Mouse (Mus musculus) layer of hippocampus, postnatal 36 days (tissue): Measurements from ENCODE around the gene Prrg2. TPM values are rescaled to one million over a fixed set of nuclear protein-coding genes. Genes with fewer than 3 reads are reported as not detected.

Source experiments
- DNase-seq, 2 experiments: peaks; one replicate each; pipeline ENCODE4 v3.0.0; 2022
- total RNA-seq, 2 experiments: library from RNA; stranded (reverse); gene quantifications; 2 replicates each; pipeline ENCODE4 v1.2.3; 2021

Prrg2 gene
- total RNA-seq, 2 experiments from 2014 or later: 5.5 to 6.1 TPM

GRCm38 (mm10) chr7:45056972-45057348 lies 5.5 kb downstream of the Prrg2 start:
- no peak for DNase-seq

GRCm38 (mm10) chr7:45056329-45056971 lies 6.0 kb downstream of the Prrg2 start:
- DNase-seq: no peak

GRCm38 (mm10) chr7:45053931-45054510 lies 8.5 kb downstream of the Prrg2 start:
- DNase-seq: peak; percentile 91 to 93

DNA sequence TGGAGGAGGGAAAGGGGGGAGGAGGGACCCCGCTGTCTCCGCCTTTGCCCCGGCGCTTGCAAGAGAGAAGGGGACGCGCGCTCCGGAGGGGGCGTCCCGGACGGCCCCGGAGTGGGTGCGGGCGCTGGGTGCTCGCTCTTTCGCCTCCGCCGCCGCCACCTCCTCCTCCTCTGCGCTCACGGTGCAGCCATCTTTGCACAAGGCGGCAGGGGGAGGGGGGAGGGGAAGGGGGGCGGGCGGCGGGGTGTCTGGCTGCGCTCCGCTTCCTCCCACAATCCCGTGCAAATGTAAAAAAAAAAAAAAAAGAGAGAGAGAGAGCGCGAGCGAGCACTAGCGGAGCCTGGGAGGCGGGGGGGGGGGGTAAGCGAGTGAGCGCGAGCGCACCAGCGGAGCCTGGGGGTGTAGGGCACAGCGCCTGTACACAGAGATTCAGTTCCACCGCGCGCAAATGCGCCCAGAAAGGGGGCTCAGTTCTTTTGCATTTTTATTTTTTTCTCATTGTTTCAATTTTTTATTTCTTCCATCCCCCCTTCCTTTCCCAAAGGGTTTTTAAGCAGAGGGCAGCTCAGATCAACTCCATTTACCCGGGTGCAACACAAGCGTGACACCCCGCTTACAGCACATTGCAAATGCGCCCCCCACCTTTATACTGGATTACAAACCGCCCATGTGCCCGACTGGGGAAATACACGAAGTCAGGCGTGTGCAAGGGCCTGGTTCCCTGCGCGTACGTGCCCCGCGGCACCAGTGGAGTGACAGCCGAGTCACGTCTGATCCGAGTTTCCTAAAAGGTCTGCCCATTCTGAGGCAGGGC lies 9.2 kb downstream of the Prrg2 start:
- DNase-seq: peak; percentile 74 to 80

DNA sequence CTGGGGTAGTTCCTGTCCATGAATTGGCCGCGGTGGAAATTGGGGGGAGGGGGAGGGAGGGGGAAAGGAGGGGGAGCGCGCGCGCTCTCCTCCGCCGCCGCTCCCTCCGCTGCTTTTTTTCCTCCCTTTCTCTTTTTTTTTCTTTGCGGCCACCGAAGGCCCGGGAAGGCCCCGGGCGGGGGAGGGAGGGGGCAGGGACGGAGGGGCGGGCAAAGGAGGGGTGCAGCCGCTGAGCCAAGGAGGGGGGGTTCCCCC lies 9.7 kb downstream of the Prrg2 start, which contains the start of gene Prr12:
Gene Prr12, minus strand, starts transcription at position 20 of the 255 bp plus-strand sequence.
- no peak for DNase-seq

DNA sequence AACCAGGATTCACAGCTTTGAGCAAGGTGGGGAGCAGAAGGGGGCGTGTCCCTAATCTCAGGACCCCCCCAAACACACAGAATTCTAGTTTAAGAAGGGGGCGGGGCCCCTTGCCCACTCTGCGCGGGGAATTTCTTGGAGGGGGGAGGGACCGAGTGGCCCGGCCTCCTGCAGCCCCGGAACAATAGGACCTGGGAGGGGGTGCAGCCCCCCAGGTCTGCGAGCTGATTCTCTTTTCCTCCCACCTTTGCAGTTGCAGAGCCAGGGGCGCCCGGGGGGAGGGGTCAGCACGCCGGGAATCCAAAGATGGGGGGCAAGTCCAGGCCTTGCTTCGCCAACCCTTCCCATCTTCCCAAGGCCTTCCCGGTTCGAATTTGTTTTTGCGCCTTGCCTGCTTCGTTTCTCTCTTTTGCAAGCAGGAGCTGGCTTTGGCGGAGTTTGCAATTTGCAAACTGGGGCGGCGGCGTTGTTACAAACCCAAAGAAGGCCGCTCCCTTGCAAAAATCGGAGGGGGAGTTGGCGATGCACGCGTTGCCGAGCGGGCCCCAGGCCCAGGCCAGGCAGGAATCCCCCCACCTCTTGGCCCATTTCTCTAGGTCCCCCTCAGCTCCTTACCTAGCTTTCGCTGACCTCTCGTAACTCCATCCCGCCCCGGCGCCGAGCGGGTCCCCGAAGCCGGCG lies 10.2 kb downstream of the Prrg2 start:
- DNase-seq: peak; percentile 50 to 54

- no peak for DNase-seq
Observed at GRCm38 (mm10) chr7:45051601-45051974, 10.9 kb downstream of the Prrg2 start.

- DNase-seq: peak; percentile 65 to 70
Observed at GRCm38 (mm10) chr7:45050945-45051600, 11.4 kb downstream of the Prrg2 start.

DNA sequence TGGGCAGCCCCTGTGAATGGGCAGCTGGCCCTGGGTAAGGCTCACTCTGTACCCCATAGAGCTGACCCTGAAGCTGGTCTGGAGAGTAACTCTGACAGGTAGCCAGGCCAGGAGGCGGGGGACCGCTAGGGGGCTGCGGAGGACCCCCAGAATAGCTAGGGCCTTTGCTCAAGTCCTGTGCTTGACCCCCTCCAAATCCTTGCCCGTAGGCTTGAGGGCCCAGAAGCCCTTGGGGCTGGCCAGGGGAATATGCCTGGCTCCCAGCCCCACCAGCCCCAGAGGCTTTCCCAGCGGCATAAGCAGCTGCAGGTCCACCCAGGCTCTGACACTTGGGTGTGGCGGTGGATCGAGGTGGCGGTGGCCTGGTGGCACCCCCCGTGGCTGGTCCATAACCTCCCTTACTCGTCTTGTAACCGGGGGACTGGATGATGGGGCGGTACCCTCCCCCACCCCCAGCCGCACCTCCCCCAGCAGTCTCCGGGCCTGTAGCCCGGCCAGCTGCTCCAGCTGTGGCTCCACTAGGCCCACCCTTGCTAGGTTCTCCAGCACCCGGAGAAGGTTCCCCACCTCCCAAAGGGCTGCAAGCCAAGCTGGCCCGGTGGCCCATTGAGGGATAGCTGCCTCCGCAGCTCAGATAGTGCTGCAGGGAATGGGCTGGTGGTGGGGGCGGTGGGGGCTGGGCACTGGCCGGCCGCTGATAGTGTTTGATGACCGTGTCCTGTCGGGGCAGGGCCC lies 13.4 kb downstream of the Prrg2 start:
- no peak for DNase-seq

GRCm38 (mm10) chr7:45048001-45048890 lies 14.2 kb downstream of the Prrg2 start:
- DNase-seq: no peak

DNA sequence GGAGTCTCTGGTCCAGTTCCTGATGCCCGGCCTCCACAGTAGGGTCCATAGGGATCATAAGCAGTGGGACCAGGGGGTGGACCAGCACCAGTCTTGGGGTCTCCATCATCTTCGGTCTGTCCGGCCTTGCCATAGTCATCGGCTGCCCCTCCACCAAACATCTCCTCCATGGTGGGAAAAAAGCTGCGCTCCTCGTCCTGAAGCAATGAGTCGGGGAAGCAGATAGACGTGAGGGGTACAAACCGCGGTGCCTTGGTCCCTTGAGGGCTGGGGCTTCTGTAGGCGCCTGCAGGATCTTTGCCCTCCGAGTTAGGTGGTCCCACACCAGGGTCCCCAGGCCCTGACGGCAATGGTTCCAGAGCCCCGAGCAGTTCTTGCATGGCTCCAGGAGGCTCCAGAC lies 15.0 kb downstream of the Prrg2 start:
- DNase-seq: no peak

- DNase-seq: no peak
Observed at GRCm38 (mm10) chr7:45046853-45047350, 15.6 kb downstream of the Prrg2 start.

- DNase-seq: no peak
Observed at GRCm38 (mm10) chr7:45045741-45046140, 16.7 kb downstream of the Prrg2 start.

DNA sequence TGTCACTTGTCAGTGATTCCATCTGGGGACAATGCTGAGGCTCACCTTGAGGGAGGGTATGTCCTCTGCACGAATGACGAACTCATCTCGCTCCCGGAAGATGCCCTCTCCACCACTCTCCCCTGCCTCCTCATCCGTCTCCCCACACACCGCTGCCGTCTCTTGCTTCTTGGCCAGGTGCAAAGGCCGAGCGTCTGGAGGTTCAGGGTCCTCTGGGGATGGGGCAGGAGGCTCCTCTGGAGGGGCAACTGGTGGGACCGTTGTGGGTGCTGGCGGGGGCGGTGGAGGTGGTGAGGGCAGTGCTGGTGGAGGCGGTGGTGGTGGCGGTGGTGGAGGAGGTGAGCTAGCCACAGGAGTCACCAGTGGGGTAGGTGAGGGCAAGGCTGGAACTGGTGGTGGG lies 19.2 kb downstream of the Prrg2 start:
- no peak for DNase-seq

GRCm38 (mm10) chr7:45040851-45041250 lies 21.6 kb downstream of the Prrg2 start:
- DNase-seq: no peak

DNA sequence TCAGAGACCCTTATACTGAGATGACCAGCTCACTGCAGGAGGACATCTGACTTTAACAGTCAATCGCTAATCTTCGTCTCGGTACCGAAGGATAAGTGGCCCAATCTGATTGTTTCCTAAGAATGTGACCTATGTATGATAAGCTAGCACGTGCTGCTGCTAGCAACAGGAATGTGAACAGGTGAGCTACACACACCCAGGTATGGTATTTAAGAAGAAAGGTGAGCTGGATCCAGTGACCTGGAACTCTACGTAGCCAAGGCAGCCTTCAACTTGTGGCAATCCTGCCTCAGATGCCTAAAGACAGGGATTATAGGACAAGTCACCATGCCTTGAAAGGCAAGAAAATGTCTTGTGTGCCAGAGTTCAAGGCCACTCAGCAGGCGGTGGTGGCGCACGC lies 24.1 kb downstream of the Prrg2 start:
- no peak for DNase-seq

- DNase-seq: no peak
Observed at GRCm38 (mm10) chr7:45037720-45038361, 24.6 kb downstream of the Prrg2 start.

DNA sequence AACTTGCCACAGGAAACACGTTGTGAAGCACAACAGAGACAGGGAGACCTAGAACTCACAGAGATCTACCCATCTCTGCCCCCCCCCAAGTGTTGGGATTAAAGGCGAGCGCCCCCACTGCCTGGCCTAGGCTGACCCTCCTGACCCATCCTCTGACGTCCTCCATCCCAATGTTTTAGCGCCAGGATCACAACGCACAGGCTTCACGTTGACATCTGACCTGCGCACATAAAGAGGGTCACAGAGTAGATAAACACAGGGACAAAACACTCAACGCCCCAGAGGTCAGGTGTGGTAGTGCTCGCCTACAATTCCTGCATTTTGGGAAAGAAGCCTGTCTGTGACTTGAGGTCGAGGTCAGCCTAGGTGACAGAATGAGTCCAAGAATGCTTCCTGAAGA lies 25.8 kb downstream of the Prrg2 start:
- no peak for DNase-seq

DNA sequence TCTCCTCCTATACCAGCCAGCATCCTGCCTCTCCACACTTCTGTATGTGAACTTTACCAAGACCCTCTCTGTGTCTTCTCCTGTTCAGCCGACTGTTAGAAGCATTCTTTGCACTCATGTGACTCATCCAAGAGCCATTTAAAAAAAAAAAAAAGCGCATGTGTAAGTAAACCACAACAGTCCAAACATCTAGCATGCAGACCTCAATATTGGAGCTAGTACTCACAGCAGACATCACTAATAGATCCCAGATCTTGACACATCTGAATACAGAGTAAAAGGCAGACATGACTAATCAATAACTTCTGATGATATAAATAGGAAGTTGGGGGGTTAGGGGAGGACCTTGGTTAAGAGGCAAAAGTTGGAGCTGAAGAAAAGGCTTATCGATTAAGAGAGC lies 26.8 kb downstream of the Prrg2 start:
- no peak for DNase-seq

- no peak for DNase-seq
Observed at GRCm38 (mm10) chr7:45033722-45034359, 28.6 kb downstream of the Prrg2 start.
